Mouse (Mus musculus): Measurements from ENCODE around the gene Lrg1. TPM values are rescaled to one million over a fixed set of nuclear protein-coding genes. Genes with fewer than 3 reads are reported as not detected.

The Lrg1 gene
- polyA plus RNA-seq, 1 experiment from 2014 or later = 0.24 TPM

DNA sequence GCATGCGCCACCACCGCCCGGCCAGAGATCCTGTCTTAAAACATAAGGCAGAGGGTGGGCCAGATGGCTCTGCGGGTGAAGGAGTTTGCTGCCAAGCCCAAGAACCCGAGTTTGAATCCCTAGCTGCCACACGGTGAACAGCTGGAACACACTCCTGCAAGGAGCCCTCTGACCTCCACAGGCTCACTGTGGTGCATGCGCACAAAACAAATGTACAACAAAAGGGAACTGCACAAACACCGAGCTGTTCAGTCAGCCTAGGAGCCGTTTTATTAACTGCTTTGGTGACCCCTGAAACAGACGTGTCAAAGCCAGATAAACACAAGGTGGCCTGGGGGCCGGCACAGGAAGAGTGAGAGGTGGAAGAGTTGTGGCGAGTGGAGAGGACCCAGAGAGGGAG lies 2.4 kb downstream of the Lrg1 start:
- no peak for ATAC-seq (ENCODE audit: low read depth)
- H3K4me1 ChIP-seq (ENCODE audit: control insufficient read depth, insufficient read depth, low read length) = no peaks in the 10 kb centered on the region
- H3K27me3 ChIP-seq (ENCODE audit: control insufficient read depth, insufficient read depth, low read length) = peaks cover 46% of the 10 kb centered on the region
- 38% methylated on average over 12 of the region's 12 CpGs for WGBS
- peaks cover 9% of the 10 kb centered on the region for H3K36me3 ChIP-seq (ENCODE audit: control insufficient read depth, insufficient read depth, low read length)
- H3K9me3 ChIP-seq (ENCODE audit: control insufficient read depth, low read length) = peaks cover 8% of the 10 kb centered on the region
- H3K4me2 ChIP-seq (ENCODE audit: low read depth, low read length) = no peak overlapping the region
- no peak overlapping the region for H3K9ac ChIP-seq (replicated peaks; ENCODE audit: low read depth, low read length)
- H3K27ac ChIP-seq (ENCODE audit: low read depth, low read length) = no peak overlapping the region
- H3K4me3 ChIP-seq (ENCODE audit: low read depth, low read length) = no peak overlapping the region

DNA sequence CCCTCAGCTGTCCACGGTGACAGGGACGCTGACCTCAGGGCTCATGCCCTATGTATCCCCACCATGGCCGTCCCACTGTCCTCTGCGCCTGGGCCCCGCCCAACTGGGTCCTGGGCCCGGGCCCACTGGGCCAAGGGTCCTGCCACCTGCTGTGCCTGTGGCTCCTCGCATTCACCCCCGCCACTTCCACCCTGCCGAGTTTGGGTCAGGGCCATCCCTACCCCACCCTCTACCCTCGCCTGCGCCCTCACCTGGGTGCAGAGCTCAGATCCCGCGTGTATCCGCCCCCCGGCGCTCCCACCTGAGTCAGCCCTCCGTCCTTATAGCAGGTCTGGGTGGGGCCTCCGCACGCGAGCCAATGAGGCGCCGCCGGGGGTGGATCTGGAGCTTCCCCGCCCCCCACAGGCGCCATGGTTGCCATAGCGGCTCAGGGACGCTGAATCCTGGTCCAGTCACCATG lies 4.5 kb downstream of the Lrg1 start, which contains the start of gene Plin5:
Gene Plin5 (minus strand): TSS at position 346 of the 460 bp plus-strand sequence.
- Histone ChIP-seq H3K4me3 (ENCODE audit: low read depth, low read length) (peak within 1 kb of the TSS; percentile 18), H3K4me2 (ENCODE audit: low read depth, low read length) (peak within 1 kb of the TSS; percentile 41), H3K27ac (ENCODE audit: low read depth, low read length) (no peak within 1 kb of the TSS), H3K9ac (replicated peaks; ENCODE audit: low read depth, low read length) (no peak within 1 kb of the TSS), H3K27me3 (ENCODE audit: control insufficient read depth, insufficient read depth, low read length) (peaks cover 35% of the 10 kb centered on the region), H3K9me3 (ENCODE audit: control insufficient read depth, low read length) (peaks cover 2% of the 10 kb centered on the region; the same call in 1 of the 2 replicates), H3K4me1 (ENCODE audit: control insufficient read depth, insufficient read depth, low read length) (no peaks in the 10 kb centered on the region), H3K36me3 (ENCODE audit: control insufficient read depth, insufficient read depth, low read length) (no peaks in the 10 kb centered on the region)
- ATAC-seq (ENCODE audit: low read depth) = peak; percentile 25; the same call in 1 of the 2 replicates
- 2% methylated on average over 26 of the region's 27 CpGs for WGBS

GRCm38 (mm10) chr17:56116193-56116592 lies 5.6 kb downstream of the Lrg1 start:
- Histone ChIP-seq H3K9me3 (ENCODE audit: control insufficient read depth, low read length) (no peaks in the 10 kb centered on the region), H3K4me1 (ENCODE audit: control insufficient read depth, insufficient read depth, low read length) (no peaks in the 10 kb centered on the region), H3K36me3 (ENCODE audit: control insufficient read depth, insufficient read depth, low read length) (no peaks in the 10 kb centered on the region), H3K27ac (ENCODE audit: low read depth, low read length) (no peak overlapping the region), H3K9ac (replicated peaks; ENCODE audit: low read depth, low read length) (no peak overlapping the region), H3K27me3 (ENCODE audit: control insufficient read depth, insufficient read depth, low read length) (peaks cover 28% of the 10 kb centered on the region), H3K4me2 (ENCODE audit: low read depth, low read length) (no peak overlapping the region), H3K4me3 (ENCODE audit: low read depth, low read length) (no peak overlapping the region)
- 81% methylated on average over 10 of the region's 10 CpGs for WGBS
- no peak for ATAC-seq (ENCODE audit: low read depth)

DNA sequence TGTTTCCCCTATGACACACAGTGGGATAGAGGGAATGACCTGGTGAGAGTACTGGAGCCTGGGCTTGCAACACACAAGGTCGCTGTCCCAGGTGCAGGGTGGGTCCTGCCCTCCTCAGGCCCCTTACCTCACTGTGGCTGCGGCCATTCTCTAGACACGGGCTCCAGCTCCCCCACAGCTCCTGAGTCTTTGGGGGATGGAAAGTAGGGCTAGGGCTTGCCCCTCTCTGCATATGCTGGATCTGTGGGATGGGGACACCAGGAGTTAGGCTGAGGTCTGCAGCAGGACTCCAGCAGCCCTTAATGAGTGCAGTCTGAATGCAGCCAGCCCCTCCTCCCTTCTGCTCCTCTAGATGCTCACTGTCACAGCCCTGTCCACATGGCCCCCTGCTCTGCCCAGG lies 9.1 kb downstream of the Lrg1 start:
- no peaks in the 10 kb centered on the region for H3K36me3 ChIP-seq (ENCODE audit: control insufficient read depth, insufficient read depth, low read length)
- 75% methylated on average over 3 of the region's 3 CpGs for WGBS
- H3K4me3 ChIP-seq (ENCODE audit: low read depth, low read length) = no peak overlapping the region
- no peak overlapping the region for H3K9ac ChIP-seq (replicated peaks; ENCODE audit: low read depth, low read length)
- H3K27ac ChIP-seq (ENCODE audit: low read depth, low read length) = no peak overlapping the region
- H3K4me2 ChIP-seq (ENCODE audit: low read depth, low read length) = no peak overlapping the region
- peak; percentile 9; the same call in 1 of the 2 replicates for ATAC-seq (ENCODE audit: low read depth)
- H3K4me1 ChIP-seq (ENCODE audit: control insufficient read depth, insufficient read depth, low read length) = no peaks in the 10 kb centered on the region
- no peaks in the 10 kb centered on the region for H3K9me3 ChIP-seq (ENCODE audit: control insufficient read depth, low read length)
- H3K27me3 ChIP-seq (ENCODE audit: control insufficient read depth, insufficient read depth, low read length) = no peaks in the 10 kb centered on the region

DNA sequence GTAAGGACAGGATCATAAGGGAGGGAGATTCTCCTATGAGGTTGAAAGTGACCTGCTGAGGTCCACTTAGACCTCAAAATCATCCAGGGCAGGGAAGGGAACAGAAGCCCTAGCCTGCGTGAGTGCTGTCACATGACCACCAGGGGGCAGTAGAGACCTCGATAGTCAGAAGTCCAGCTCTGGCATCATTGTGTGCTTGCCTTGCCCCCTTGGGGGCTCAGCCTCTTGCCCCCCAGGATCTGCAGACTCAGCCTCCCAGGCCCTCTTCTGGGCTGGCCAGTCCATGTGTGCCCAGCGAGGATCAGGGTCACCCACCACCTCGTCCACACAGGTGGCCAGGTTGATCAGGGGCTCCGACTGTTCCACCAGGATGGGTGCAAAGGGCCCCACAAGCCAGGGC lies 9.9 kb downstream of the Lrg1 start:
- Histone ChIP-seq H3K4me2 (ENCODE audit: low read depth, low read length) (no peak overlapping the region), H3K27me3 (ENCODE audit: control insufficient read depth, insufficient read depth, low read length) (no peaks in the 10 kb centered on the region), H3K4me3 (ENCODE audit: low read depth, low read length) (no peak overlapping the region), H3K4me1 (ENCODE audit: control insufficient read depth, insufficient read depth, low read length) (no peaks in the 10 kb centered on the region), H3K9me3 (ENCODE audit: control insufficient read depth, low read length) (no peaks in the 10 kb centered on the region), H3K36me3 (ENCODE audit: control insufficient read depth, insufficient read depth, low read length) (no peaks in the 10 kb centered on the region), H3K27ac (ENCODE audit: low read depth, low read length) (no peak overlapping the region), H3K9ac (replicated peaks; ENCODE audit: low read depth, low read length) (no peak overlapping the region)
- peak; percentile 32; the same call in 1 of the 2 replicates for ATAC-seq (ENCODE audit: low read depth)
- WGBS = 44% methylated on average over 5 of the region's 5 CpGs

GRCm38 (mm10) chr17:56111021-56111420 lies 10.8 kb downstream of the Lrg1 start:
- Histone ChIP-seq H3K4me3 (ENCODE audit: low read depth, low read length) (no peak overlapping the region), H3K4me1 (ENCODE audit: control insufficient read depth, insufficient read depth, low read length) (no peaks in the 10 kb centered on the region), H3K27ac (ENCODE audit: low read depth, low read length) (no peak overlapping the region), H3K9ac (replicated peaks; ENCODE audit: low read depth, low read length) (no peak overlapping the region), H3K4me2 (ENCODE audit: low read depth, low read length) (no peak overlapping the region), H3K36me3 (ENCODE audit: control insufficient read depth, insufficient read depth, low read length) (no peaks in the 10 kb centered on the region), H3K9me3 (ENCODE audit: control insufficient read depth, low read length) (no peaks in the 10 kb centered on the region), H3K27me3 (ENCODE audit: control insufficient read depth, insufficient read depth, low read length) (no peaks in the 10 kb centered on the region)
- ATAC-seq (ENCODE audit: low read depth) = no peak
- WGBS = 42% methylated on average over 1 of the region's 1 CpGs

DNA sequence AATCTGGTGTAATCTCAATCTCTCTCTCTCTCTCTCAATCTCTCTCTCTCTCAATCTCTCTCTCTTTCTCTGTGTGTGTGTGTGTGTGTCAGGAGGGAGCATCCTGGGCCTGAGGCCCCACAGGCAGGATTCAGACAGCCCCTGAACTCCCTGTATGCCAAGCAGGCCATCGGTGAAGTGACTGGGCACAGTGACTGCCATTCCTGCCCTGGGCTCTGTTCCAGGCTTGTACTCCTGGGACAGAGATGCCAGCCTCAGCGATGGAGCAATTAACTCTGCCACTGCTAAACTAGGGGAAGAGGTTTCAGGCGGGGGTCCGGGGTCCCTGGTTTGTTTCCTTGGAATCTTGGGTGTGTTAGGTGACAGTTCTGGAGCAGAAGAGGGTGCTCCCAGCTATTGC lies 11.2 kb downstream of the Lrg1 start:
- no peak for ATAC-seq (ENCODE audit: low read depth)
- Histone ChIP-seq H3K4me2 (ENCODE audit: low read depth, low read length) (no peak overlapping the region), H3K9me3 (ENCODE audit: control insufficient read depth, low read length) (no peaks in the 10 kb centered on the region), H3K4me3 (ENCODE audit: low read depth, low read length) (no peak overlapping the region), H3K27ac (ENCODE audit: low read depth, low read length) (no peak overlapping the region), H3K4me1 (ENCODE audit: control insufficient read depth, insufficient read depth, low read length) (no peaks in the 10 kb centered on the region), H3K27me3 (ENCODE audit: control insufficient read depth, insufficient read depth, low read length) (no peaks in the 10 kb centered on the region), H3K36me3 (ENCODE audit: control insufficient read depth, insufficient read depth, low read length) (no peaks in the 10 kb centered on the region), H3K9ac (replicated peaks; ENCODE audit: low read depth, low read length) (no peak overlapping the region)
- WGBS = 50% methylated on average over 4 of the region's 4 CpGs

- WGBS = 61% methylated on average over 10 of the region's 10 CpGs
- no peak within 1 kb of the TSS for H3K9ac ChIP-seq (replicated peaks; ENCODE audit: low read depth, low read length)
Observed at GRCm38 (mm10) chr17:56109219-56110051, 12.4 kb downstream of the Lrg1 start, which contains the start of gene Plin4. TSS of gene Plin4 (minus strand) at chr17:56109803.

DNA sequence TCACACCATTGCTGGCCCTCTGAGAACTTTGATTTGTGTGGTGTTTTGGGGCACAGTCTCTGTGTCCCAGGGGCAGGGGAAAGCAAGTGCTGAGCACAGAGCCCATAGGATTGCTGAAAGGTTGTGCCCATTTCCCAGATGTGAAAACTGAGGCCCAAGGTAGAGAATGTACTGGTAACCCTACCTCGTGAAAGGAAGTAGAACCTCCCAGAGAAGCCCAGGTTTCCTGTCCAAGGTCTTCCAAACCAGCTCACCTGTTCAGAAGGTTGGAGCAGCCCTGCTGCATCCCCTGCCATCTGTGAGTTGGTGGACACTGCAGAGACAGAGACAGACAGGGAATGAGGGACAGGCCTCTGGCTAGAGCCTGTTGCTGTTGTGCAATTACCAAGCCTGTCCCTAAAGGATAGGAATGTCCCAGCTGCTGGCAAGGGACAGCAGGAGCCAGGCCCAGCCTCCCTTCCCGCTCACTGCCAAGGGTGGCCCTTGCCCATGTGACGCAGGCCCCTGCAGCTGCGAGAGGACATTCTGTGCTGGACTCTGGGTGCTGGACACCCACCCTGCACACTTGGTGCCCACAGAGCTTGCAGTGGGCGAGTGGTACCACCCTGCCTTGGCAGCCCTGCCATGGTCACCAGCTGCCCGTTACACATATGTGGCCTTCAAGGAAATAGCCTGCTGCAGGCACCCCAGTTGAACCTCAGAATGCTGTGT lies 13.3 kb downstream of the Lrg1 start:
- Histone ChIP-seq H3K4me1 (ENCODE audit: control insufficient read depth, insufficient read depth, low read length) (no peaks in the 10 kb centered on the region), H3K9ac (replicated peaks; ENCODE audit: low read depth, low read length) (no peak overlapping the region), H3K36me3 (ENCODE audit: control insufficient read depth, insufficient read depth, low read length) (no peaks in the 10 kb centered on the region), H3K4me3 (ENCODE audit: low read depth, low read length) (no peak overlapping the region), H3K27ac (ENCODE audit: low read depth, low read length) (no peak overlapping the region), H3K4me2 (ENCODE audit: low read depth, low read length) (no peak overlapping the region), H3K9me3 (ENCODE audit: control insufficient read depth, low read length) (no peaks in the 10 kb centered on the region), H3K27me3 (ENCODE audit: control insufficient read depth, insufficient read depth, low read length) (no peaks in the 10 kb centered on the region)
- 78% methylated on average over 6 of the region's 6 CpGs for WGBS
- ATAC-seq (ENCODE audit: low read depth) = no peak

More at GRCm38 (mm10) chr17:56109219-56110051, 12.4 kb downstream of the Lrg1 start, which contains the start of gene Plin4:
- no peak for ATAC-seq (ENCODE audit: low read depth)
- no peak within 1 kb of the TSS for H3K27ac ChIP-seq (ENCODE audit: low read depth, low read length)
- H3K27me3 ChIP-seq (ENCODE audit: control insufficient read depth, insufficient read depth, low read length) = no peaks in the 10 kb centered on the region
- H3K4me2 ChIP-seq (ENCODE audit: low read depth, low read length) = no peak within 1 kb of the TSS
- no peak within 1 kb of the TSS for H3K4me3 ChIP-seq (ENCODE audit: low read depth, low read length)
- H3K9me3 ChIP-seq (ENCODE audit: control insufficient read depth, low read length) = no peaks in the 10 kb centered on the region
- H3K36me3 ChIP-seq (ENCODE audit: control insufficient read depth, insufficient read depth, low read length) = no peaks in the 10 kb centered on the region
- H3K4me1 ChIP-seq (ENCODE audit: control insufficient read depth, insufficient read depth, low read length) = no peaks in the 10 kb centered on the region
